ENCODE assay signal across 13 mouse cellular contexts in genomic region chr2:148184801-148185212, GRCm38 (mm10).
DNase-seq lines count a peak whose midpoint lies in the region; ATAC-seq and TF ChIP-seq lines count a peak whose summit lies in the region.
"Had no signal": no experiment of that assay in that cellular context is flagged by ENCODE, and none has a peak within 500 bp of the region (broad histone marks: within the 10 kb centered on the region; RNA-seq: fewer than 3 reads in every experiment).

No protein-coding gene starts in this region.

- no peak for DNase-seq in kidney, postnatal 0 days (ENCODE audit: low spot score)
- no peak for DNase-seq in kidney, adult 9 months
- peak; percentile 6 for DNase-seq in 416B (ENCODE audit: low read depth)
- peak; percentile 64 for DNase-seq in NIH3T3 (ENCODE audit: low read depth)
- DNase-seq in lung, postnatal 10 days: peak; percentile 9
- DNase-seq: cerebellum, adult 18-20 months; heart, postnatal 36 days; kidney, adult 2 months had no signal

- peak; percentile 59; the same call in 1 of the 2 replicates for ATAC-seq in kidney, postnatal 0 days (replicated peaks; ENCODE audit: low FRiP score, low read depth)
- no peak for ATAC-seq in monocyte, adult 5-6 weeks (replicated peaks; ENCODE audit: insufficient number of reproducible peaks, low FRiP score, low TSS enrichment, poor library complexity, severe bottlenecking)
- ATAC-seq in hindbrain, embryonic 12.5 days (ENCODE audit: low FRiP score): no peak
- ATAC-seq: liver, embryonic 12.5 days had no signal

- no peaks in the 10 kb centered on the region for H3K27me3 ChIP-seq in kidney, postnatal 0 days (ENCODE audit: insufficient read depth, low read length)
- H3K27me3 ChIP-seq in hindbrain, embryonic 12.5 days: no peaks in the 10 kb centered on the region
- H3K27me3 ChIP-seq: liver, embryonic 12.5 days; midbrain, embryonic 12.5 days had no signal

- no peaks in the 10 kb centered on the region for H3K4me1 ChIP-seq in kidney, postnatal 0 days (replicated peaks; ENCODE audit: insufficient read depth, low read length)
- H3K4me1 ChIP-seq in hindbrain, embryonic 12.5 days: no peaks in the 10 kb centered on the region
- H3K4me1 ChIP-seq: liver, embryonic 12.5 days; midbrain, embryonic 12.5 days had no signal

- H3K4me2 ChIP-seq in kidney, postnatal 0 days (ENCODE audit: low read length): no peak overlapping the region
- H3K4me2 ChIP-seq in hindbrain, embryonic 12.5 days (replicated peaks): no peak overlapping the region
- H3K4me2 ChIP-seq: liver, embryonic 12.5 days; midbrain, embryonic 12.5 days had no signal

- no peak overlapping the region for H3K9ac ChIP-seq in kidney, postnatal 0 days (ENCODE audit: low read depth, low read length)
- H3K9ac ChIP-seq in hindbrain, embryonic 12.5 days: no peak overlapping the region
- H3K9ac ChIP-seq: liver, embryonic 12.5 days; midbrain, embryonic 12.5 days had no signal

- H3K27ac ChIP-seq in kidney, postnatal 0 days: no peak overlapping the region
- no peak overlapping the region for H3K27ac ChIP-seq in hindbrain, embryonic 12.5 days
- H3K27ac ChIP-seq: layer of hippocampus, adult 2 months; liver, embryonic 12.5 days; midbrain, embryonic 12.5 days had no signal

- no peak for TF ChIP-seq CTCF in kidney, postnatal 0 days (IDR thresholded peaks at IDR 0.05; ENCODE audit: low read depth)

- no peak overlapping the region for H3K4me3 ChIP-seq in kidney, postnatal 0 days (replicated peaks; ENCODE audit: low read depth, low read length)
- no peak overlapping the region for H3K4me3 ChIP-seq in hindbrain, embryonic 12.5 days
- H3K4me3 ChIP-seq: layer of hippocampus, adult 2 months; liver, embryonic 12.5 days; midbrain, embryonic 12.5 days had no signal

- no peaks in the 10 kb centered on the region for H3K36me3 ChIP-seq in kidney, postnatal 0 days (ENCODE audit: insufficient read depth, low read length)
- no peaks in the 10 kb centered on the region for H3K36me3 ChIP-seq in hindbrain, embryonic 12.5 days
- H3K36me3 ChIP-seq: liver, embryonic 12.5 days; midbrain, embryonic 12.5 days had no signal

- WGBS in kidney, postnatal 0 days: 54% methylated on average over 5 of the region's 5 CpGs
- WGBS in hindbrain, embryonic 12.5 days: 82% methylated on average over 5 of the region's 5 CpGs

- no peaks in the 10 kb centered on the region for H3K9me3 ChIP-seq in kidney, postnatal 0 days (replicated peaks; ENCODE audit: low read length)
- no peaks in the 10 kb centered on the region for H3K9me3 ChIP-seq in hindbrain, embryonic 12.5 days (replicated peaks)
- H3K9me3 ChIP-seq: liver, embryonic 12.5 days; midbrain, embryonic 12.5 days had no signal

Comparison
In these comparisons a context has a peak if more than half of its experiments do, and no peak if none do; other contexts are left out.
1. DNase-seq: peak in 416B (single experiment), NIH3T3 (single experiment) and lung, postnatal 10 days (single experiment); none in kidney, postnatal 0 days (single experiment) and kidney, adult 9 months (single experiment).